Mouse (Mus musculus): Measurements from ENCODE around the gene Egln3.

The Egln3 gene

DNA sequence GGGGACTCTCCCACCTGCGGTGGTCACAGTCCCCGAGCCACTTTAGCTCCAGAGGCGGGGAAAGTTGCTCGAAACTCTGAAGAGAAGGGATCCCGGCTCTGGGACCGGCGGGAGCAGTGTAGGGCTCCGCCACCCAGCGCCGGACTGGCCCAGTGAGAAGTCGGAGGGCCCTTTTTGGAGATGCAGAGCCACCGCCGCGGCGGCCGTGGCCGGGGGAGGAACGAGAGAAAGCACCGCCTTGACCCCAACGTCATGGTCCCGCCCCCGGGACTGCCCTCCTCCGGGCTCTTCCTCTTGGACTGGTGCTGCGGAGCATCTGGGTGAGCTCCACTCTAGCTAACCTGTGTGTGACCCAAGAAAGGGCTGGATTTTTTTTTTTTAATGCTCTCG is at the start of gene Egln3:
Egln3 (minus strand) TSS at position 205 of the 390 bp plus-strand sequence.
- peak; percentile 93 for DNase-seq (ENCODE audit: low read depth)

DNA sequence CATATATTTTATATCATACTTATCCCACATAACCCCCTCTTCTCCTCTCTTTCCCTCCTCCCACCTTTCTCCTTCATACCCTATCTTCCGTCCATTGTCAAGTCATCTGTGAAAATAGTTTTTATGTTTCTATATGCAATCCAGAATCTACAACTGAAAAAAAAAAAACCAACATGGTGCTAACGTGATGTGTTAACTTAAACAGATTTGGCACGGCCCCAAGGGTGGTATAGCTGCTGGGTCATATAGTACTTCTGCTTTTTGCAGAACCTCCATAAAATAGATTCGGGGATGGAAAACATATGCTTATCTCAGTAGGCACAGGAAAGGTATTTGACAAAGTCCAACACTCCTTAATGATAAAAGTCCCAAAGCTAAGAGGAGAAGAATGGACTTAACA is 49.8 kb upstream of the Egln3 start:
- DNase-seq (ENCODE audit: low read depth) = peak; percentile 78

GRCm38 (mm10) chr12:54251942-54252400 is 48.3 kb upstream of the Egln3 start:
- no peak for DNase-seq (ENCODE audit: low read depth)

GRCm38 (mm10) chr12:54247835-54248234 is 44.2 kb upstream of the Egln3 start:
- peak; percentile 8 for DNase-seq (ENCODE audit: low read depth)

DNA sequence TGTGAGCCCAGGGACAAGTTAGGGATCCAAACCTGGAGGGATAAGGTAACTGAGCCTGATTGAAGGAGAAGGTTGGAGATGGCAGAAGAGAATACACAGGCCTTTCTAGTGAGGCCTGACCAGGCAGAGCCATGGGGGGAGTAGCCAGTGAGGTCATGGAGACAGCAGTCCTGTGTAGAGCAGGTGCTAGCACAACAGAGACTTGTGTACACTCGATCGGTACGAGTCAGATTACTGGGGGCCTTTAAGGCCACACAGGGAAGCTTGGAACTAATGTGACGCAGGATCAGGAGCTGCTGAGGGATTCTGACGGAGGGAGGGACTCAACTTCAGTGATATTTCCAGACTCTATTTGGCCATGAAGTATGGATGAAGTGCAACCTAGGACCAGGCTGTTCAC is 39.5 kb upstream of the Egln3 start:
- DNase-seq (ENCODE audit: low read depth) = no peak

GRCm38 (mm10) chr12:54241976-54242375 is 38.3 kb upstream of the Egln3 start:
- DNase-seq (ENCODE audit: low read depth) = no peak

- DNase-seq (ENCODE audit: low read depth) = no peak
These were observed 30.1 kb upstream of the Egln3 start for GRCm38 (mm10) chr12:54233794-54234193.

- no peak for DNase-seq (ENCODE audit: low read depth)
These were observed 29.4 kb upstream of the Egln3 start for GRCm38 (mm10) chr12:54232996-54233603.

DNA sequence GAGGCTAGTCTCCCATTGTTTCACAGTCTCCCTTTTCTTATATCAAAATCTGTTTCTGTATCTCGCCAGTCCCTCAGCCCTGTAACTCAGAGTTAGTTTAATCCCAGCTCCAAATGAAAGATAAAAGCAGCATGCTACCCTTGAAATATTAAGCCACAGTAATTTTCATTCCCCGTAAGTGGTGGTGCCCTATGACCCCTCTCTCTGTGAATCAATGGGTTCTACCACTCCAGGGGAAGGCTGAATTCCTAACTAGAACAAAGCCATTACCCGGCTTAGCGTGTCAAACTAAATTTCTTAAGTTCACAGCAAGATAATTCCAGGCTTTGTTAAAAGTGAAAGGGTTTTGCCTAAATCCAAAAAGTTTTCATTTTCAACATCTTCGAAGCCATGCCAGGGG is 28.8 kb upstream of the Egln3 start:
- DNase-seq (ENCODE audit: low read depth) = no peak

GRCm38 (mm10) chr12:54227551-54227950 is 23.9 kb upstream of the Egln3 start:
- DNase-seq (ENCODE audit: low read depth) = no peak

GRCm38 (mm10) chr12:54226341-54226740 is 22.7 kb upstream of the Egln3 start:
- DNase-seq (ENCODE audit: low read depth) = no peak

DNA sequence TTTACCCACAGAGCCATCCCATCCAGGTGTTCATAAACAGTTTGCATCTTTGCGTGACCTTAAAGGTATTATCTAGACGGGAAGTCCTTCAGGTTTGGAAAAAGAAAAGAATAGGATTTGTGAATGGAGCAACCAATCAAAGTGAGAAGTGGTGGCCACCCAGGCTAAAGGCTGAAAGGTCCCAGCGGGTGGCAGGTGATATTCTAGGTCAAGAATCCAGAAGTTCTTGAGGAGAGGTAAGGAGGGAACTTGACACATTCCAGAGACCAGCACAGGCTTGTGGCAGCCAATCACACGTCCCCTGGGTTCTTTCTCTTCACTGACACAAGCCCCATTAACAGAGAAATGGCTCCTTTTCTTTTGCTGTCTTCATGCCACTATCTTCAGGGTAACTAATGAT is 21.9 kb upstream of the Egln3 start:
- DNase-seq (ENCODE audit: low read depth) = no peak

DNA sequence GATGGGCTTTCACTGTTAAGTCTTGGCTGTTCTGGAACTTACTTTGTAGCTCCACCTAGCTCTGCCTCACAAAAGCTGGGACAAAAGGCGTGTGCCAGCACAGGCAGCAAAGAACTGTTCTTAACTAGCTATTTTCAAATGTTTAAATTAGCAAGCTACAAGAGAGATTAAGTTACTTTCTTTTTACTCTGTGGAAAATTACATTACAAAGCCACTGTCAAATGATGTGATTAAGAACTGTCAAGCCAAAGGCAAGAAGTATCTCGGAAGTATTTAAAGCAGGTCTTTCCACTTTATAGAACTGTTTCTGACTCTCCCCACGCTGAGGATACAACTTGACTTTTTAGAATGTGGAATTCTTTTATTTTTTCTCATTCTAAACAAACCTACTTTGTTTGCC is 21.4 kb upstream of the Egln3 start:
- no peak for DNase-seq (ENCODE audit: low read depth)

DNA sequence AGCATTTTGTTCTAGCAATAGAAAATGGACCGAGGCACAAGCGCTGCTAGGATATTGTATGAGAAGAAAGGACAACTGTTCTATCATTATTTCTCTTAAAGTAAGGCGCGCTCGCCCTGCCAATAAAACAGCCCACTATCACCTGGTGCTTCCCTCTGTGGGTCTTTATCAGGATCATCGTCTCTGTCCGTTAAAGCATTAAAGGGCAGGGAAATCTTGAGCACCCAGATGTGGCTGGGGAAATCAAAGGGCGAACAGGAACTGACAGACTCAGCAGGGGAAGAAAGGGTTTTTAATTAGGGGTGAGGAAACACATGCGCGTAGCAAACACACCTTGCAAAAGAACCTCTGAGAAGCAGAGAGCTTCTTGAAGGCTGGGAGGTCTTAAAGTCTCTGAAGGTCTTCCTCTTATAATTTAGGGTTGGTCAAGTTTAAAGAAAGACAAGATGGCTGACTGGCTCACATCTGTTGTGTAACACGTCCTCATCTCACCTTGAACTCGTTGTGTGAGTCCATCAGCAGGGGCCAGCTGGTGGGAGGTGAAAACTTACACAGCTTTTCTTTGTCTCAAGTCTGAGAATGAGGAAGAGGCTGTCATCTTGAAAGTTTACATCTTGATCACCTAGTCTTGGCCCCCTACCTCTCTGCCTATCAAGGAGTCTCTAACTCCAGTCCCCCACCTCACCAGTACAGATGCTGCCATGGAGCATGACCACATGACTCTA is 18.5 kb upstream of the Egln3 start:
- no peak for DNase-seq (ENCODE audit: low read depth)

- DNase-seq (ENCODE audit: low read depth) = no peak
These were observed 13.0 kb upstream of the Egln3 start for GRCm38 (mm10) chr12:54216673-54217072.

GRCm38 (mm10) chr12:54214426-54214825 is 10.8 kb upstream of the Egln3 start:
- DNase-seq (ENCODE audit: low read depth) = peak; percentile 4

DNA sequence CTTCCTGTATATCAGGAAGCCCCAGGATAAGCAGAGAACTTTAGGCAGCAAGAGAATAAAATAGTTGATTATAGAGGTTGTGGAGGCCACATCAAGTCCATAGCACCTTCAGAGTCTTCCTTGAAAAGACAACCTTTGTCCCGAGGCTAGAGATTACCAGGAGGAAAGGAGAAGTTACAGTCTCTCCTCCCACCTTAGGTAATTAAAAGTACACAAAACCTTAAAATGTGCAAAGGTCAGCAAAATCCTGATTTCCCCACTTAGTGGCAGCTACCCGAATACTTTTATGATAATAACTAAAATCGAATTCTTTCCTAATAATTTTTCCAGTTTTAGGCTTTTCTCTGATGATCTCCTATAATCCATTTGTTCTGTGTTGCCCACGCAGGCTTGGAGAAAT is 10.2 kb upstream of the Egln3 start:
- no peak for DNase-seq (ENCODE audit: low read depth)

GRCm38 (mm10) chr12:54213230-54213629 is 9.6 kb upstream of the Egln3 start:
- peak; percentile 4 for DNase-seq (ENCODE audit: low read depth)

- DNase-seq (ENCODE audit: low read depth) = peak; percentile 18
These were observed 5.5 kb upstream of the Egln3 start for GRCm38 (mm10) chr12:54209182-54209563.

DNA sequence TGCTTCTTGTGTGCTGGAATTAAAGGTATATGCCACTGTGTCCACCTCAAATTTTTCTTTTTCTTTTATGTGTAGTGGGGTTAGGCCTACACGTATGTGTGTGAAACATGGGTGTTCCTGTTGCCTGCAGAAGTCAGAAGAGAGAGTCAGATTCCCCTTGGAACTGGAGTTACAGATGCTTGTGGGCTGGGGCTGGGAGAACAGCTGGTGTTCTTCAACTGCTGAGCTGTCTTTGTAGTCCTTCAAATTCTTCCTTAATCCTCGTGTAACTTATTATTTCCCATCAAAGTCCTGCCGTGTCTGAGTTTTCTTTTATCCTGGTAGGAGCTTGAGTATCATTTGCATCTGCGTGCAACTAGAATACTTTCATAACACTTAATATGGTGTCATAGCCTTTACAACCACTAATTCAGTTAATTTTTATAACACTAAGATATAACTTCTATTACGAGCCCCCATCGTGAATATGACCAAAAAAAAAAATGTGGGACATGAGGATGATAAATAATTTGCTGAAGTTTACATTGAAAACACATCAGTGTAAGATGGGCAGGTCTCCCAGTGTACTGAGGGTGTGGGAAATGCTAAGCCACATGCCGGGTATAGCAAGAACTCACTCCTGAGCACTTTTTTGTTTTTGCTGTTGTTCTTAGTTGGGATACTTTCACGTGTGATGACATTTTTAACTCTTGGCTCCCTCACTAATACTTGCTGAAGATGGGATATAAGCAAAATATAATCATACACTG is 4.9 kb upstream of the Egln3 start:
- no peak for DNase-seq (ENCODE audit: low read depth)

- DNase-seq (ENCODE audit: low read depth) = no peak
These were observed 2.1 kb upstream of the Egln3 start for GRCm38 (mm10) chr12:54205731-54206130.

DNA sequence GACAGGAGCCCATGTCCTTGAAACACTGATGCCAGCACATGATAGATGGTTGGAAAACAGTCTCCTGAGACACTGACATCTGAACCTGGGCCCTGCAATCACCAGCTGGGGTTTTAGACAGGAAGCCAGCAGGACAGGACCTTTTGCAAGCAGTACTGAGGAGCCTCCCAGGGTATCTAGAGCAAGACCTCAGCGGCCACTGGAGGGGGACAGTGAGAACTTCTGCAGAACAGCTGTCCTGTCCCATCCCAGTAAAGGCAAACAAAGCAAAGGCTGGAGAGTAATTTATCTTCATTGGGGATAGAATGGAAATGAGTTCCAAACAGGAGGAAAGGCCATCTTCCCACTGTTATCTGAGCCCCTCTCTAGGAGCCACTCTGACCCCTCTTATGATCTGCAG is 1.5 kb upstream of the Egln3 start:
- DNase-seq (ENCODE audit: low read depth) = peak; percentile 91
